Mouse (Mus musculus): Measurements from ENCODE around the gene Cabin1. TPM values are rescaled to one million over a fixed set of nuclear protein-coding genes. Genes with fewer than 3 reads are reported as not detected.

The Cabin1 gene
- 31.2 and 31.9 TPM in 2 replicates for polyA plus RNA-seq (2016; fragmentation: Nextera tagmentation; extraction: Ambion mirVana)

DNA sequence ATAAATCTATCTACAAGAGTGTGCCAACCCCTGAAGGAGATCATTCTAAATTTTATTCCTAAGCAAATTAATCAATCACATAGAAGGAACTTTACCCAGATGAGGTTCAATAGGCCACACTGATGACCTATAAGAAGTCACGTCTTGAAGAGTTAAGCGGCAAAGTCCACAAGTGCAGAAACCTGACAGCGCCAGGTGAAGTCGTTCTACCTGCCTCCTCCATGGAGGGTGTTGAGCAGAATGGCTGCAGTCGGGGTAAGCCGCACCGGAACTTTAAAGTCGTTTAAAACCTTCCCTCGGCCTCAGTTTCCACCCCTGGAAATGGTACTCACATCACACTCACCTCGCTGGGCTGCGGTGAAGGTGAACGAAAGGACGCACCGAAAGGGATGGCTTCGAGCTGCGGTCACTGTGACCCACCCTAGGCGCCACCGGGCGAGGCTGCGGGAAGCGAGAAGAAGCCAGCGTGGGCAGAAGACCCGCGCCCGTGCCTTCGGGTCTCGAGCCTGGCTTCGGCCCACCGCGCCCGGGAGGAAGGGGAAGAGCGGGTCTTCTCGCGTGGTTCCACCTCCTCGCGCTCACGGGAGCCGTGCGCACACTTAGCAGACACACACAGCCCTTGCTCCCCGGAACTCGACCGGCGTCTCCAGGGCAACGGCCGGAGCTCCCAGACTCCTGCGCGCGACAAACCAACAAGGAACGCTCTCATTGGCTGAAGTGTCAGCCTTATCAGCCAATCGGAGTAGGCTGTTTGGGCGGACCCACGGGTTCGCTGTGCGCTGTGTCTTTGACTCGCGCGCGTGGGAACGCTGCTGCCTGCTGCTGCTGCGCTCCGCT, at the start of gene Cabin1:
Gene Cabin1 (minus strand): TSS at position 660 of the 837 bp plus-strand sequence.
- Histone ChIP-seq H3K4me3 (peak within 1 kb of the TSS; percentile 93), H3K9me3 (replicated peaks) (no peaks in the 10 kb centered on the region), H3K36me3 (peaks cover 26% of the 10 kb centered on the region), H3K27me3 (ENCODE audit: low read depth, poor library complexity, severe bottlenecking) (no peaks in the 10 kb centered on the region), H3K4me1 (peaks cover 14% of the 10 kb centered on the region), H3K27ac (peak within 1 kb of the TSS; percentile 86)
- DNase-seq (ENCODE audit: low spot score) = peak; percentile 99
- WGBS = under 1% methylated on average over 59 of the region's 61 CpGs

DNA sequence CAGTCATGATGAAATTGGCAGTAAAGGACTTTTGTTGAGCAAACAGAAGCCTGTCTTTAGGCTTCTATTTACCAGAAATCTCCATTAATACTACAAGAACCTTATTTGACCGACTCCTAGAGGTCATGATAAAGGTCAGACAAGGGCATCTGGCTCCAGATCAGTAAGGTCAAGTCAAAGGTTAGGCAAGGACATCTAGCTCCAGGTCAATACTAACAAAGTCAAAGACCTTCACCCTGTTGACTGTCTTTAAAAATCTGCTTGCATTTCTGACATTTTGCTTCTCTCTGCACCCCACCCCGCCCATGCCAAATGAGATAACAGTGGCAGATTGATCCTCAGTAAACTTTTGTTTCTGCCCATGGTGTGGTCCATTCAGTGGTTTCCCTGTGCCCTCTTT, 40.1 kb upstream of the Cabin1 start:
- Histone ChIP-seq H3K4me1 (no peaks in the 10 kb centered on the region), H3K36me3 (no peaks in the 10 kb centered on the region), H3K27me3 (ENCODE audit: low read depth, poor library complexity, severe bottlenecking) (no peaks in the 10 kb centered on the region), H3K9me3 (replicated peaks) (no peaks in the 10 kb centered on the region), H3K27ac (no peak overlapping the region), H3K4me3 (no peak overlapping the region)
- DNase-seq (ENCODE audit: low spot score) = no peak
- 82% methylated on average over 2 of the region's 2 CpGs for WGBS

GRCm38 (mm10) chr10:75798176-75798696, 34.1 kb upstream of the Cabin1 start, which contains the start of gene Gstt1:
Gene Gstt1 (minus strand): TSS chr10:75798584.
- Histone ChIP-seq H3K4me1 (peaks cover 29% of the 10 kb centered on the region), H3K36me3 (no peaks in the 10 kb centered on the region), H3K27ac (peak within 1 kb of the TSS; percentile 39; the same call in 1 of the 2 replicates), H3K4me3 (peak within 1 kb of the TSS; percentile 52), H3K27me3 (ENCODE audit: low read depth, poor library complexity, severe bottlenecking) (peaks cover 24% of the 10 kb centered on the region), H3K9me3 (replicated peaks) (no peaks in the 10 kb centered on the region)
- WGBS = 3% methylated on average over 18 of the region's 18 CpGs
- DNase-seq (ENCODE audit: low spot score) = peak; percentile 43

- H3K4me1 ChIP-seq = peaks cover 29% of the 10 kb centered on the region
- 1% methylated on average over 12 of the region's 12 CpGs for WGBS
- no peaks in the 10 kb centered on the region for H3K36me3 ChIP-seq
- H3K27ac ChIP-seq = peak overlapping the region; percentile 39; the same call in 1 of the 2 replicates
- no peaks in the 10 kb centered on the region for H3K9me3 ChIP-seq (replicated peaks)
- DNase-seq (ENCODE audit: low spot score) = peak; percentile 41
- peaks cover 24% of the 10 kb centered on the region for H3K27me3 ChIP-seq (ENCODE audit: low read depth, poor library complexity, severe bottlenecking)
- H3K4me3 ChIP-seq = peak overlapping the region; percentile 52
These were observed 33.6 kb upstream of the Cabin1 start for GRCm38 (mm10) chr10:75797619-75798175.

DNA sequence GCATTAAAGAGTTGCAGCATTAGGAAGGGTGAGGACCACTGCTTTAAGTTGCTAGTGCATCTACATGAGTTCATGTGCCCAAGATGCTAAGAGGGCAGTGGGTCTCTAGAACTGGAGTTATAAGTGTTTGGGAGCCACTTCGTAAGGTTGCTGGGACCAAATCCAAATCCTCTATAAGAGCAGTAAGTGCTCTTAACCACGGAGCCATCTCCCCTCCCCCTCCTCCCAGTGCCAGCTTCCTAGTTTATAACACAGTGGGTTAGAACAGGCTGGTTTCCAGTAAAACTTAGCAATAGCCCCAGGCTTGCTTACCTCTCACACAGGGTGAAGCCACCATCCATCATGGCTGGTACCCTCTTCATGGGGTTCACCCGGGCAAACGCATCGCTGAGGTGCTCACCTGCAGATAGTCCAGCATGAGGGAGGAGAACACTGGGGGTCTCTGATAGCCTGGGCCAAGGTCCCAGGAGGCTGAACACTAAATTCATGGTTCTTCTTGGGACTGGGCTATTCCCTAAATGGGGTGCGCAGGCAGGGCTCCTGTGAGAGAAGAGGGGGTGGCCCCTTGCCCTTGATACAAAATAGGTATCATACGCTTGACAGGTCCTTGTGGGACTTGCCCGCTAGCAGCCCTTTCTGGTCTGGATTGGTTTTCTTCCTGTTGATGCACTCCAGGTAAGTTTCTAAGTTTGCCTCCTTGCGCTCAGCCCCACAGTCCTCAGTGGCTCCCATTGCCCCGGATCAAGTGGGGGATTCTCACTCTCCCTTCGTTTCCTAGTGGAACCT, 32.8 kb upstream of the Cabin1 start:
- WGBS = 51% methylated on average over 11 of the region's 11 CpGs
- no peaks in the 10 kb centered on the region for H3K36me3 ChIP-seq
- peaks cover 24% of the 10 kb centered on the region for H3K27me3 ChIP-seq (ENCODE audit: low read depth, poor library complexity, severe bottlenecking)
- peaks cover 29% of the 10 kb centered on the region for H3K4me1 ChIP-seq
- no peak for DNase-seq (ENCODE audit: low spot score)
- H3K27ac ChIP-seq = peak overlapping the region; percentile 39; the same call in 1 of the 2 replicates
- H3K9me3 ChIP-seq (replicated peaks) = no peaks in the 10 kb centered on the region
- peak overlapping the region; percentile 52 for H3K4me3 ChIP-seq

DNA sequence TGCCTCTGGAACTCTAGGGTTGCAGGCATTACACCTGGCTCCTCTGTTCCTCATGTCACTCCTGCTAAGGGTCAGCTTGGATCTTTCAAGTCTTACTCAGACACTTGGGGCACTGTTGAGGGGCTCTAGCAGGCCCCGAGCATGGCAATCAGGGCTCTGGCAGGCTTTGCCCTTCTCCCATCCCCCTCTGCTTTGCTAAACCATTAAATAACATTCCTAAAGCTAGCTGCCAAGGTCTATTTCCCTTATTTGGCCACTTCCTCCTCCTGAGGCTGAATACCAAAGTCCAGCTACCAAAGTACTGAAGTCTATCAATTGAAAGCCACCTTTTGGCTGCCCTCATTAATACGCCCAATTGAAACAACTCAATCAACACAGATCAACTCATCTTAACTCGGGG, 30.7 kb upstream of the Cabin1 start:
- Histone ChIP-seq H3K9me3 (replicated peaks) (no peaks in the 10 kb centered on the region), H3K27ac (peak overlapping the region; percentile 50), H3K36me3 (no peaks in the 10 kb centered on the region), H3K27me3 (ENCODE audit: low read depth, poor library complexity, severe bottlenecking) (peaks cover 24% of the 10 kb centered on the region), H3K4me1 (peaks cover 34% of the 10 kb centered on the region), H3K4me3 (no peak overlapping the region)
- 35% methylated on average over 3 of the region's 3 CpGs for WGBS
- DNase-seq (ENCODE audit: low spot score) = no peak

DNA sequence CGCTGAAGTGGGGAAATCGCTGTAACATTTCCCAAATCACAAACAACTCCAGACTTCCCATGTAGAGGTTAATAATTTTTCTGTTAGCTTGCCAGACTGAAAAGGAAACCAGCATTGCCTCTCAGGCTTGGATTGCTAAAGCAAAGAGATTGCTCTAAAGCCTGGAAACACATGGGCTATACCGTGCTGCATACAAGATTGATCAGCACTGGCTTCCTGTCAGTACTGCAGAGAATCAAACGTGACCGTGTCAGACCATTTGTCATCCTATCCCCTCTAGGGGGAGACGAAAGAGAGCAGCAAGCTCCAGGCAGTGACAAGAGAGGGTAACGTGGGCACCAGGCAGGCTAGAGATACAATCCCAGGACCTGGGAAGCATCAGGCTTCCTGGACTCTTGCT, 26.6 kb upstream of the Cabin1 start:
- WGBS = 20% methylated on average over 7 of the region's 7 CpGs
- no peak overlapping the region for H3K27ac ChIP-seq
- DNase-seq (ENCODE audit: low spot score) = no peak
- H3K36me3 ChIP-seq = no peaks in the 10 kb centered on the region
- H3K4me1 ChIP-seq = peaks cover 17% of the 10 kb centered on the region
- no peaks in the 10 kb centered on the region for H3K27me3 ChIP-seq (ENCODE audit: low read depth, poor library complexity, severe bottlenecking)
- H3K4me3 ChIP-seq = no peak overlapping the region
- H3K9me3 ChIP-seq (replicated peaks) = no peaks in the 10 kb centered on the region

DNA sequence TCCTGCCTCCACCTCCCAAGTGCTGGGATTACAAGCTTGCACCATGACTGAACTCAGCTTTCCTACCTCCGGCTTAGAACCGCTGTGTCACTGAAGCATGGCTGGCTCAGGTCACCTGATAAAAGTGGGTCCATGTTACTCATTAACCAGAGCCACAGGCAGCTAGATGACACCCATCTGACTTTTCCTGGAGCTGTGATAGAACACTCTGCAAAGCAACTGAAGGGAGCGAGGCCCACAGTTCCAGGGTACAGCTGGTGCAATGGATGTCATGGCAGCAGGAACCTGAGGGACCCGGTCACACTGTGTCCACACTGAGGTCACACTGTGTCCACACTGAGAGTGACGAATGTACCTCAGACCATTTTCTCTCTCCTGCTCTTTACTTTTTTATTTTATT, 25.7 kb upstream of the Cabin1 start:
- H3K27me3 ChIP-seq (ENCODE audit: low read depth, poor library complexity, severe bottlenecking) = no peaks in the 10 kb centered on the region
- 91% methylated on average over 5 of the region's 5 CpGs for WGBS
- no peak overlapping the region for H3K27ac ChIP-seq
- H3K4me3 ChIP-seq = no peak overlapping the region
- no peaks in the 10 kb centered on the region for H3K9me3 ChIP-seq (replicated peaks)
- no peaks in the 10 kb centered on the region for H3K36me3 ChIP-seq
- DNase-seq (ENCODE audit: low spot score) = no peak
- H3K4me1 ChIP-seq = peaks cover 10% of the 10 kb centered on the region

- H3K9me3 ChIP-seq (replicated peaks) = no peaks in the 10 kb centered on the region
- H3K27me3 ChIP-seq (ENCODE audit: low read depth, poor library complexity, severe bottlenecking) = no peaks in the 10 kb centered on the region
- no peak for DNase-seq (ENCODE audit: low spot score)
- no peaks in the 10 kb centered on the region for H3K36me3 ChIP-seq
- WGBS = 81% methylated on average over 6 of the region's 6 CpGs
- H3K27ac ChIP-seq = no peak overlapping the region
- H3K4me1 ChIP-seq = peaks cover 5% of the 10 kb centered on the region; the same call in 1 of the 2 replicates
- no peak overlapping the region for H3K4me3 ChIP-seq
These were observed 25.1 kb upstream of the Cabin1 start for GRCm38 (mm10) chr10:75789081-75789735.

DNA sequence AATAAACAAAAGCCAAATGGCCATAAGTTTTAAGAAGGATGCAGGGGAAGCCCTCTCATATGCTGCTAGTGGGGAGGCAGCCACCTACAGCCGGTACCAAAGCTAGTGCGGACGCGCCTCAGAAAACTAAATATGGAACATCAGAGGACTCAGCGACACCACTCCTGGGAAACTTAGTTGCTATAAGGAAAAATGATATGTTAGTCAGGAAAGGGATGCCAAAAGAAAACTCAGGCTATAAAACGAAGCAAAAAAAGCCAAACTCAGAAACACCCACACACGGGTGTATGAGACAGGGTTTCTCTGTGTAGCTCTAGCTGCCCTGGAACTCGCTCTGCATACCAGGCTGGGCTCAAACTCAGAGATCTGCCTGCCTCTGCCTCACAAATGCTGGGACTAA, 24.1 kb upstream of the Cabin1 start:
- no peaks in the 10 kb centered on the region for H3K36me3 ChIP-seq
- H3K27me3 ChIP-seq (ENCODE audit: low read depth, poor library complexity, severe bottlenecking) = no peaks in the 10 kb centered on the region
- 95% methylated on average over 8 of the region's 8 CpGs for WGBS
- DNase-seq (ENCODE audit: low spot score) = no peak
- peaks cover 5% of the 10 kb centered on the region; the same call in 1 of the 2 replicates for H3K4me1 ChIP-seq
- H3K27ac ChIP-seq = no peak overlapping the region
- no peak overlapping the region for H3K4me3 ChIP-seq
- no peaks in the 10 kb centered on the region for H3K9me3 ChIP-seq (replicated peaks)

- peaks cover 9% of the 10 kb centered on the region for H3K4me1 ChIP-seq
- H3K9me3 ChIP-seq (replicated peaks) = no peaks in the 10 kb centered on the region
- 76% methylated on average over 1 of the region's 1 CpGs for WGBS
- no peak overlapping the region for H3K27ac ChIP-seq
- H3K27me3 ChIP-seq (ENCODE audit: low read depth, poor library complexity, severe bottlenecking) = peaks cover 19% of the 10 kb centered on the region
- no peak for DNase-seq (ENCODE audit: low spot score)
- no peak overlapping the region for H3K4me3 ChIP-seq
- H3K36me3 ChIP-seq = no peaks in the 10 kb centered on the region
These were observed 21.3 kb upstream of the Cabin1 start for GRCm38 (mm10) chr10:75785442-75785841.
